Mouse (Mus musculus): ENCODE measurements around the gene Slc9a3r1.

- TF ChIP-seq CTCF (IDR thresholded peaks at IDR 0.05; ENCODE audit: extremely low read depth, insufficient read depth, low read length): no peak
- peak; percentile 74 for TF ChIP-seq POLR2A (IDR thresholded peaks at IDR 0.05; ENCODE audit: extremely low read depth, insufficient read depth, low read length)
Observed at GRCm38 (mm10) chr11:115162832-115163480, at the start of gene Slc9a3r1.

Data from cortical plate, adult 2 months (tissue).